Mouse (Mus musculus) heart, postnatal 0 days (tissue): Measurements from ENCODE around the gene Pex5. TPM values are rescaled to one million over a fixed set of nuclear protein-coding genes. Genes with fewer than 3 reads are reported as not detected.

Experiments used
- ATAC-seq: fragments of 200-750 bp; cut with Nextera tagmentation; 2 replicates; pipeline ENCODE4 v1.8.0; 2017; ENCODE audit warnings: low read depth, moderate number of reproducible peaks, moderate library complexity; ENCODE audit not compliant: insufficient read depth
- DNase-seq: peaks from one replicate; pipeline ENCODE4 v3.0.0-alpha.2; 2016; ENCODE audit warnings: low spot score
- H3K27ac ChIP-seq: fragments of 300-500 bp; sonication (generic); 2 replicates; pipeline ENCODE4 v1.5.1; 2014; ENCODE audit warnings: low read depth, mild to moderate bottlenecking
- H3K27me3 ChIP-seq: fragments of 300-500 bp; sonication (generic); 2 replicates; pipeline ENCODE4 v1.6.1; 2014; ENCODE audit warnings: low read length, mixed read lengths; ENCODE audit not compliant: control insufficient read depth, insufficient read depth
- H3K36me3 ChIP-seq: fragments of 300-500 bp; sonication (generic); replicated peaks from 2 replicates; pipeline ENCODE4 v1.6.1; 2014; ENCODE audit warnings: low read length, mixed read lengths; ENCODE audit not compliant: control insufficient read depth, insufficient read depth
- H3K4me1 ChIP-seq: fragments of 300-500 bp; sonication (generic); 2 replicates; pipeline ENCODE4 v1.6.1; 2014; ENCODE audit warnings: antibody characterized with exemption; ENCODE audit not compliant: control insufficient read depth, insufficient read depth
- H3K4me2 ChIP-seq: fragments of 300-500 bp; sonication (generic); 2 replicates; pipeline ENCODE4 v1.6.1; 2014; ENCODE audit warnings: low read depth, mild to moderate bottlenecking, low read length, moderate library complexity
- H3K4me3 ChIP-seq: fragments of 300-500 bp; sonication (generic); 2 replicates; pipeline ENCODE4 v1.5.1; 2014; ENCODE audit warnings: low read depth, low read length
- H3K9ac ChIP-seq: fragments of 300-500 bp; sonication (generic); replicated peaks from 2 replicates; pipeline ENCODE4 v1.6.1; 2014; ENCODE audit warnings: low read depth, low read length, mixed read lengths
- H3K9me3 ChIP-seq: fragments of 300-500 bp; sonication (generic); replicated peaks from 2 replicates; pipeline ENCODE4 v1.6.1; 2016; ENCODE audit warnings: low read length; ENCODE audit not compliant: control insufficient read depth
- CTCF ChIP-seq: IDR thresholded peaks from 2 replicates; pipeline ENCODE4 v1.5.1; 2016; ENCODE audit warnings: antibody characterized with exemption, control low read depth, low read depth
- EP300 ChIP-seq: IDR thresholded peaks from 2 replicates; pipeline ENCODE4 v1.6.1; 2016; ENCODE audit warnings: antibody characterized with exemption, low read depth
- WGBS: fragments of 180-500 bp; shearing (Covaris S2); extraction: QIAGEN DNeasy Blood & Tissue Kit; methylation state at CpG from one replicate; pipeline ENCODE4 v1.1.7; 2014; 5-methylcytosine and 5-hydroxymethylcytosine counted together
- polyA plus RNA-seq: library from polyadenylated mRNA; unstranded; fragments of >200 nt; fragmentation: Nextera tagmentation; extraction: Ambion mirVana; gene quantifications from 2 replicates; pipeline ENCODE4 v1.2.1, GENCODE M21; 2015
- total RNA-seq: library from RNA; depleted of rRNA; stranded (reverse); fragments of >200 nt; gene quantifications from 2 replicates; pipeline ENCODE4 v1.2.3, GENCODE M21; 2014; ENCODE audit warnings: low replicate concordance

Gene Pex5
- total and polyA plus RNA-seq, 2 experiments from 2014 or later: 20.8 to 47.7 TPM

DNA sequence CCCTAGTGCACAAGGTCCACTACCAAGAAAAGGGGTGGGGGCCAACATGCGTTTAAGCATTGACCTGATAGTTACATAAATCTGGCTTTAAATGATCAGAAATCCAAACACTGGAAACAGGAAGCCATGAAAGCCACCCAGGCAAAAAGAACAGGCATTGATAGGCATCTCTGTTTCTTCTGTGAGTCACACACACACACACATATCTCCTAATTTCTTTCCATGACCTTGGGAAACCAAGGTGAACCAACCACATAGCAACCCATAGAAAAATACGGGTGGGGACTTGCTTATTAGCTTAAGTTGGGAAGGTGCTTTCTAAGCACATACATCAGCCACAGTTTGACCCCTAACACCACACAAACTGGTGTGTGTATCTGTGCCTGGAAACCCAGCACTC lies 32.5 kb upstream of the Pex5 start:
- Histone ChIP-seq H3K9ac (no peak overlapping the region), H3K4me2 (no peak overlapping the region), H3K27me3 (no peaks in the 10 kb centered on the region), H3K27ac (no peak overlapping the region), H3K4me1 (no peaks in the 10 kb centered on the region), H3K4me3 (no peak overlapping the region), H3K9me3 (no peaks in the 10 kb centered on the region), H3K36me3 (no peaks in the 10 kb centered on the region)
- no peak for TF ChIP-seq EP300
- TF ChIP-seq CTCF: no peak
- no peak for DNase-seq
- WGBS: 70% methylated on average over 2 of the region's 2 CpGs
- no peak for ATAC-seq

DNA sequence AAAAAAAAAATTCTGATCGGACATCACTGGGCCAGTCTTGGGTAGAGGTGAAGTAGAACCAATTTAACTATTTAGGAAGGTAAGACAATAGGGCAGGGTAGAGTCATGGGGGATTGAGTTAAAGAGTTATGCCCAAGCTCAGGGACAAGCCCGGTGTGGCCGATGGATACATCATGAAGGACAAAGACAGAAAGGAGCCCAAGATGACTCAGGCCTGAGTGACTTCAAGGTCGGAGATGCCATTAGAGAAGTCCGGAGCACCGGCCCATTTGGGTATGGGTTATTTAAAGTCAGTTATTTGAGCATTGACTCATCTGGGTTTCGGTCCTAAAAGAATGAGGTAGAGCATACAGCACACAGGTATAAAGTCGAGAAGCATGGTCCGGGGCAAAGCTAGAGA lies 31.6 kb upstream of the Pex5 start:
- TF ChIP-seq EP300 (no peak), CTCF (no peak)
- H3K9me3 ChIP-seq: no peaks in the 10 kb centered on the region

DNA sequence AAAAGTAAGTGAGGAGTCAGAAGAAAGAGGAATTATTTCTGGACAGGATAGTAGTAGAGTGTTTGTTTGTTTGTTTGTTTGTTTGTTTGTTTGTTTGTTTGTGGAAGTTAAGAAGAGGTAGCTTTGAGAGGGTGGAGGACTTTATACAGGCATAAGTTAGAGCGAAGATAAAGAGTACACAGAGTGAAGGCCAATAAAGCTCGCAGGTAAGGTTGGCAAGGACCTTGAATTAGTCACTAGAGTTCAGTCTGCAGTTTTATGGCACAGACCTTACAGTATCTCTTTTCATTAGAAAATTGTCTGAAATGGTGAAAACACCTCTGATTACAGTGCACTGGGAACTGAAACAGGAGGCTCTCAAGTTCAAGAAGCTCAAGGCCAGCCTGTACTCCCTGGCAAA lies 31.2 kb upstream of the Pex5 start:
- ATAC-seq (no peak), DNase-seq (no peak)
- Histone ChIP-seq H3K9me3 (no peaks in the 10 kb centered on the region), H3K4me1 (no peaks in the 10 kb centered on the region), H3K27me3 (no peaks in the 10 kb centered on the region), H3K27ac (no peak overlapping the region), H3K36me3 (no peaks in the 10 kb centered on the region), H3K4me3 (no peak overlapping the region), H3K4me2 (no peak overlapping the region), H3K9ac (no peak overlapping the region)
- 92% methylated on average over 2 of the region's 2 CpGs for WGBS
- TF ChIP-seq CTCF: no peak
- TF ChIP-seq EP300: no peak

More for the DNA sequence above, 31.6 kb upstream of the Pex5 start:
- Histone ChIP-seq H3K36me3 (no peaks in the 10 kb centered on the region), H3K4me2 (no peak overlapping the region), H3K4me3 (no peak overlapping the region), H3K9ac (no peak overlapping the region), H3K4me1 (no peaks in the 10 kb centered on the region), H3K27me3 (no peaks in the 10 kb centered on the region), H3K27ac (no peak overlapping the region)
- ATAC-seq (no peak), DNase-seq (no peak)
- WGBS: 90% methylated on average over 9 of the region's 9 CpGs

DNA sequence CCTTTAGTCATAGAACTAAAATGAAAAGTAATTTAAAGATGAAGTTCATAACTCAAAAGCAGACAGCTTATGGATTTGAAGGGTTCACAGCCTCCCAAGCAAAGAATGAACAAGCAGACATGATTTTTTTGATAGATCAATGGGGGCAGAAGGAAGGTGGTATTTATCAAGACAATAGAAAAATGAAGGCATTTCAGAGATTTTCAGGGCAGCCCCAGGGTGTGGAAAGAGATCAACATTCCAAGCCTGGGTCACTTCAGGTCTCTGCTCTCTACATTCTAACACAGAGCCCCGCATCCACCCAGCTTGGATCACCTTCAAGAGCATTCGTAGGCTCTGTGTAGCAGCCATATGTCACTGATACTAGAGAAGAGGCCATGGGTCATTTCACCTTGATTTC lies 28.5 kb upstream of the Pex5 start:
- Histone ChIP-seq H3K4me1 (no peaks in the 10 kb centered on the region), H3K27ac (no peak overlapping the region), H3K4me3 (no peak overlapping the region), H3K4me2 (no peak overlapping the region), H3K36me3 (no peaks in the 10 kb centered on the region), H3K9me3 (no peaks in the 10 kb centered on the region), H3K9ac (no peak overlapping the region), H3K27me3 (no peaks in the 10 kb centered on the region)
- TF ChIP-seq CTCF (no peak), EP300 (no peak)
- WGBS: 77% methylated on average over 2 of the region's 2 CpGs
- DNase-seq (no peak), ATAC-seq (no peak)

DNA sequence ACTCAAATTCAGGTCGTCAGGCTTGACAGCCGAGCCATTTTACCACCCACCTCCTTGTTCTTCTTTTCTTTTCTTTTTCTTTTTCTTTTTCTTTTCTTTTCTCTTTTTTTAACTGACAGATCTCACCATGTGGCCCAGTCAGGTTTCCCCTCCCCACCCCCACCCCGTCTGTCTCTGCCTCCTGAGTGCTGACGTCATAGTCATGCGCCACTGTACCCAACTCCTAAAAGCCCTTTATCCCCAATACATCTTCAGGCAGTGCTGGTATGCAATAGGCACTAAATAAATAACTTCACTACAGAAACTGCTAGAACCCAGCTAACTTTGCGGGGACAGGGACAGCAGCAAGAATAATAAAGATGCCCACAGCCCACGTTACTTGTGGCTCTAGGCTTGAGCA lies 21.4 kb upstream of the Pex5 start:
- H3K27me3 ChIP-seq: peaks cover 22% of the 10 kb centered on the region
- no peak overlapping the region for H3K4me2 ChIP-seq
- no peak for TF ChIP-seq CTCF
- H3K4me3 ChIP-seq: no peak overlapping the region
- H3K4me1 ChIP-seq: no peaks in the 10 kb centered on the region
- ATAC-seq (no peak), DNase-seq (no peak)
- H3K9ac ChIP-seq: no peak overlapping the region
- H3K36me3 ChIP-seq: no peaks in the 10 kb centered on the region
- WGBS: 68% methylated on average over 7 of the region's 7 CpGs
- no peaks in the 10 kb centered on the region for H3K9me3 ChIP-seq
- no peak overlapping the region for H3K27ac ChIP-seq

DNA sequence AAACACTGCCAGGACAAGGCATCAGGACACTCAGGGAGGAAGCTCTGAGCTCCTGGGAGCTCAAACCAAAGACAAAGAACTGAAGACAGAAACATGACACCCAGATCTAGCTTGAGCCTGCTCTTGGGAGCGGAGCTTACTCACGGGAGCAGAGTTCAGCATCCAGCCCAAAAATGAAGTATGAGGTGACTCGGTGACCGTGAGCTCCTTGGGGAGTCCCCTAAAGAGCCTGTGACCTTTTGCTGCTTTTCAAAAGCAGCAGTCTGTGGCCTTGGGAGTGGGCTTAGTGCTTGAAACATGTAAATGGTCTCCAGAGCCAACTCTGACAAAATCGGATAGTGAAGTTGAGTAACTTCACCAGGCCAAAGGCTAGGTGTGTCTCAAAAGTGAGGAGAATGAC lies 20.3 kb upstream of the Pex5 start:
- TF ChIP-seq EP300 (no peak), CTCF (no peak)
- no peak for DNase-seq
- Histone ChIP-seq H3K9ac (no peak overlapping the region), H3K9me3 (no peaks in the 10 kb centered on the region), H3K36me3 (no peaks in the 10 kb centered on the region), H3K4me2 (no peak overlapping the region), H3K4me3 (no peak overlapping the region), H3K27ac (no peak overlapping the region), H3K4me1 (no peaks in the 10 kb centered on the region), H3K27me3 (peaks cover 31% of the 10 kb centered on the region)
- no peak for ATAC-seq
- WGBS: 75% methylated on average over 5 of the region's 5 CpGs
